Mouse (Mus musculus) natural killer cell, adult 2 months (primary cell): Measurements from ENCODE around the gene Gm36079.
"Not testable (repeated sequence)": the region's sequence is repeated elsewhere in the genome, so short reads cannot be mapped to it uniquely, and the experiment has no call there.

Source experiments
- DNase-seq, 2 experiments: peaks; one replicate each; pipeline ENCODE4 v3.0.0; 2022; ENCODE audit warnings: low spot score in 2 of 2

Gm36079 gene

DNA sequence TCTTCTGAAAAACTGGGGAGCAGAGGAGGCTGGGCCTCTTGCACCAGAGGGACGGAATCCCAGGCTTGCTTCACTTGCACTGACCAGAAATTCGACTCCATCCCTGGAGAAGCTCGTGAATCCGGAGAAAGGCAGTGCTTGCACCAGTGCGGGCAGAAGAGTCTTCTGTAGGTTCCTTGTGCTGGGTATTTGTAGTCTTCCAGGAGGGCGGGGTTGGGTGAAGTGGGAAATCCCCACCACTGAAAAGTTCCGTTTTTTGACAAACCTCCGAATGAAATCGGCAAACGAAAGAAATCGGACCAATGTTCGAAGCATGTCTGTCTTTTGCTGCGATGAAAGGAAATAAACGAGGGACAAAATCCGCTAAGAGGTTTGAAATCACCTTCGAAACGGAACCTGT is at the start of gene Gm36079:
Gene Gm36079, minus strand, starts transcription at position 101 of the 400 bp plus-strand sequence.
- not testable (repeated sequence) for DNase-seq

DNA sequence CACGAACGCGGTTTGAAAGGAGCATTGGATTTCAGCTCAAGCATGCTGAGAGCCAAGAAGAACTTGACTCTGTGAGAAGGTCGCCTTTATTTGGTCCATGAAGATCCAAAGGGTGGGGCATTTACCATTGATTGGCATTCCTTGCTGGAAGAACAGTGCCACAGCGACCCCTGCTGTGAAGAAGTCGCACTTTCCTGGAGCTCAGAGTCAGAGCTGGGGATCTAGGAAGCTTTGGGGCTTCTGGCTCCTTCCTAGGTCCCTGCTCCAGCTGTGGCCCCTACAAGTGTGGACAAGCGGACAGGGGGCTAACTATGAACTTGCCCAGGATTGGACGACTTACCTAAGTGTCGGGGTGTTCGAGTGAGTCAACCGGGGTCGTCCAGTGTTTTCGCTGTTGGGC is 44.1 kb upstream of the Gm36079 start:
- not testable (repeated sequence) for DNase-seq

DNA sequence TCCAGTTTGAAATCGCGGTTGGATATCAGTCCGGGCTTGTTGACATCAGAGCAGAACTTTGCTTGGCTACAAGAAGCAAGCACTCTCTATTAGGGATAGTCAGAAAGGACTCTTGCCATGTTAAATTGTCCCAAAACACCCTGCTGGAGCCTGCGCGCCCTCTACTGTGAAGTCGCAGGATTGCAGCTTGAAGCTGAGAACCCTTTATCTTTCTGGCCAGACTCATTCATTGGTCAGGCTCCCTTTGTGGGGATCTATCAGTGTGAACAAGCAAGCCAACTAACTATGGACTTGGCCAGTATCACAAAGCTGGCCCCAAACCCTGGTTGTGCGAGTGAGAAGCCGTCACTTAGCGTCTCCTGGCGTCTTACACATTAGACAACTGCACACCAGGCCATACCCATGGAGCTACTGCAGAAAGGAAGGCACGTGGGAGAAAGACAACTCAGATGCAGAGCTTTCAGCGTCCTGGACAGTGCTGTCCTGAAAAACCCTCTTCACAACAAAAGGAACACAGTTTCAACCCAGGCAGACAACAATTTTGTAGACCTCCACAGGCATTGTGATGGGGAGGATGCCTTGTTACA is 43.3 kb upstream of the Gm36079 start:
- not testable (repeated sequence) for DNase-seq

- DNase-seq, result not testable (repeated sequence)
Observed at GRCm38 (mm10) chr13:120063439-120064089, 36.8 kb upstream of the Gm36079 start.

DNA sequence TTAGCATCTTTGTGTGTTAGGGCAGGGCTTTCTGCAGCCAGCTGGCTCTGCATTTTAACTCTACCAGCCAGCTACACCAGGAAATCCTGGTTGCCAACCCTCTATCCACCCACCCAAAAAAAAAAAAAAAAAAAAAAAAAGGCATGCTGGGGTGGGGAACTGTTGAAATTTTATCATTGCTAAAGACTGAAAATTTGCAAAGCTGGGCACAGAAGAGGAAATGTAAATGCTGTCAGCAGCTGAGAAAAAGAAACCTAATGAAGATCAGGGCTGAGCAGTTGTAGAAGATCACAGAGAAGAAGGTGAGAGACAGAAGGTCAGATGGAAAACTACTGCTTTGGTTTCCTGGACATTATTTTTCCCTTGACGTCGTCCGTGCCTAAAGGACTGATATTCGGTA is 36.1 kb upstream of the Gm36079 start:
- not testable (repeated sequence) for DNase-seq

DNA sequence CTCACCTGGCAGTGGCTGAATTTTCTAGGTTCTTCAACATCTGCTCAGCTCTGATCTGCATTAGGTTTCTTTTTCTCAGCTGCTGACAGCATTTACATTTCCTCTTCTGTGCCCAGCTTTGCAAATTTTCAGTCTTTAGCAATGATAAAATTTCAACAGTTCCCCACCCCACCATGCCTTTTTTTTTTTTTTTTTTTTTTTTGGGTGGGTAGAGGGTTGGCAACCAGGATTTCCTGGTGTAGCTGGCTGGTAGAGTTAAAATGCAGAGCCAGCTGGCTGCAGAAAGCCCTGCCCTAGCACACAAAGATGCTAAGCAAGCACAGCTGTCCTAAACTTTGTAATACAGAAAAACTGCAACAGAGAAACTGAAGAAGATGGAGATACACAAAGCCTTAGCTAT is 25.3 kb upstream of the Gm36079 start, which contains the start of gene Gm21188:
Gene Gm21188, minus strand, starts transcription at position 110 of the 400 bp plus-strand sequence.
- DNase-seq, result not testable (repeated sequence)

DNA sequence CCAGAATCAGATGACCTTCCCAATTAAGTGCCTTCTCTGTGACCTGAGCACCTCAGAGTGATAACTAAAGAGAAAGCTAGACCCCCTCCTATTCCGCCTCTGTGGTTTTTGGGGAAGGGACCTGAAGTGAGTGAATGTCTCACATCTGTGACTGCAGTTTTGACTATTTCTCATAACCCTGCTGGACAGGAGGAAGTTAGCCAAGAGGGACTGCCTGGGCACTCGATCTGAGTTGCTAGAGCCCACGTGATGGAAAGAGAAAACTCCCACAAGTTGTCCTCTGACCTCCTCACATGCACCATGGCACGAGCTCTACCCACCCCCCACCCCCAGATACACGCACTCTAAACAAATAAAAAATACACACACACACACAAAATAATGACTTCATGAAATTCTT is 21.8 kb upstream of the Gm36079 start:
- DNase-seq, result not testable (repeated sequence)

DNA sequence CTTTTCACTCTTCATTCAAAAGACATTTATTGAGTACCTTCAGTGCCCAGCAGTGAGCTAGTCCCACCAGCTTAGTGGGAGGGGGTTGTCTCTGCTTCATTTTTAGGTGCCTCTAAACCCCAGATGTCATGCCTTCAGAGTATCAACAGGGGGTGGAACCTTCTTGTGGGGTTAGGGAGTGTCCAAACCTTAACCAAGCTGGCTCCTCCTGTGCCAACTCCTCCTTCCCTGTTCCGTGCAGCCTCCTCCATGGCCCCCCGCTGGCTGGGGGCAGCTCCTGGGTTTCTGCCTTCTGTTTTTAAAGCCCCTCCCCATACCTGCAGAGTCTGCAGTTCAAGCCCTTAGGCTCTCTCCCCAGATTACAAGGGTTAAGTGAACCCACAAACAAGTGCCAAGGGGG is 21.4 kb upstream of the Gm36079 start:
- DNase-seq, result not testable (repeated sequence)

DNA sequence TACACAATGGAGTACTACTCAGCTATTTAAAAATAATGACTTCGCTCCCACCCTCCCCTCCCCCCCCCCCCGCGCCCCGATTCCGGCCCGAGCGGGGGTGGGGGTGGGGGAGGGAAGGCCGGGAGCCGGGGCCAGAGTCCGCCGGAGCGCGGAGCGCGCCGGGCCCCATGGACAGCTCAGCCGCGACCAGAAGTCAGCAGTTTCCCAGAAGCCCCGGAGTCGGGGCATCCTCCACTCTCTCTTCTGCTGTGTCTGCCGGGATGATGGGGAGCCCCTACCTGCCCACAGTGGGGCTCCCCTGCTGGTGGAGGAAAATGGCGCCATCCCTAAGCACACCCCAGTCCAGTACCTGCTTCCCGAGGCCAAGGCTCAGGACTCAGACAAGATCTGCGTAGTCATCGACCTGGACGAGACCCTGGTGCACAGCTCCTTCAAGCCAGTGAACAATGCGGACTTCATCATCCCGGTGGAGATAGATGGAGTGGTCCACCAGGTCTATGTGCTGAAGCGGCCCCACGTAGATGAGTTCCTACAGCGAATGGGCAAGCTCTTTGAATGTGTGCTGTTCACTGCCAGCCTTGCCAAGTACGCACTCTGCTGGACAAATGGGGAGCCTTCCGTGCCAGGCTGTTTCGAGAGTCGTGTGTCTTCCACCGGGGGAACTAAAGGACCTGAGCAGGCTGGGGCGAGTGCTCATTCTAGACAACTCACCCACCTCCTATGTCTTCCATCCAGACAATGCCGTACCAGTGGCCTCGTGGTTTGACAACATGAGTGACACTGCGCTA is 19.8 kb upstream of the Gm36079 start:
- not testable (repeated sequence) for DNase-seq

DNA sequence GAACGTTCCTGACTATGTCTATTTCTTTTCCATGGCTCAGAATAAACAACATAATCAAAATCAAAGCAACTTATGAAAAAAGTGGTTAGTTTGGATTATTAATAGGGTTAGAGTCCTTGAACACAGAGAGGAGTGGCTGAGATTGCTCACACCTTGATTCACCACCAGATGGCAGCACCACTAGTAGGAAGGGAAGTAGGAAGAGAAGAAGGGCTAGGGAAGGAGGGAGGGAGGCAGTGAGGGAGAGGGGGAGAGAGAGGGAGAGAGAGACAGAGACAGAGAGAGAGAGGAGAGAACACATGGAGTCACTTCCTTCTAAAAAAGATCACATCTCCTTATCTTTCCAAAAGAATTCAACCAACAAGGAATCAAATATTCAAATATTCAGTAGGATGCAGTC is 14.3 kb upstream of the Gm36079 start:
- not testable (repeated sequence) for DNase-seq

- DNase-seq, result not testable (repeated sequence)
Observed at GRCm38 (mm10) chr13:120037881-120038280, 11.1 kb upstream of the Gm36079 start.

GRCm38 (mm10) chr13:120036577-120037115 is 9.8 kb upstream of the Gm36079 start:
- not testable (repeated sequence) for DNase-seq

- not testable (repeated sequence) for DNase-seq
Observed at GRCm38 (mm10) chr13:120035151-120035550, 8.3 kb upstream of the Gm36079 start.

DNA sequence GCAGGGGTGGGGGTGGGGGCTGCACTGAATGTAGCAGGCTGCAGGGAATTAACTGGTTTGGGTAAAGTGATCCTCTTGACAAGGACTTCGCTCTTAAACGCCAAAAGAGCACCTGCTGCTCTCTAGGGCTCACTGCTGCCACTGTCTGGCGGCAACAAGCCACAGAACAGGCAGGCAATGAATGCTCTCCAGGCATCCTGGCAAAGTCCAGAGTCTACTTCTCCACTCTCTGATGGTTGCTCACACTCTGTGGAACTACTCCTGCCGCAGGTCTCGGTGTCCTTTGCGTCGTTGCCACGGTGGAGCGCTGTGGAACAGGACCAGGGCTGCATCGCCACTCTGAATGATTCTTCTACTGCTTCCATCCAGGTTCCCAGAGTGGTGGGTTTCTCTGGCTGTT is 7.8 kb upstream of the Gm36079 start:
- DNase-seq, result not testable (repeated sequence)

DNA sequence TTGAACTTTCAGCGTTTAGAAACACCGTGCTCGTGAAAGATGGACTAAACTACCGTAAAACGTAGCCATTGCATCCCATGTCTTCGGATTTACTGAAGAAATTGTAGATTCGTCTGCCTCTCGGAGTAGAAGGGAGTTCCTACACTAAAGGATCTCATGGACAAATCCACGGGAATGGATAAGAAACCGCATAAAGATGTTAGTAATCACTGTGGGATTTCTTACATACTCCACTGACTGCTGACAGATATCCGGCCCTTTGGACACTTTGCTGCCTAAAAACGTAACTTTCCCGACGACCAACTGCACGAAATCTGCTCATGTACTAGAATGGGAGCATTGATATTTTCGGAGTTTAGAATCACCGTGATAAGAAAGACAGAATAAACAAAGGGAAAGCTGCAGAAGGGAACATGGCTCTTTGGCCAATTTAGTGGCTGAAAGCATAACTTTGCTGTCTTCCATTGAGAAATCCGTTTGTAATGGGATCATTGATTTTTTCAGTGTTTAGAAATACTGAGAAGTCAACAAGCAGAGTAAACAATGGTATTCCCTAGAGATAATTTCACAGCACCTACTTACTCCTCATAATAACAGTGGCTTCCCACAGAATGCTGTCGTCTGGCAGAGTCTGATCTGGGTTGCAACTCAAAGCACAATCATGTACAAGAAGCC is 6.8 kb upstream of the Gm36079 start:
- not testable (repeated sequence) for DNase-seq

GRCm38 (mm10) chr13:120031676-120032075 is 4.9 kb upstream of the Gm36079 start:
- peak; percentile 36 to 53 for DNase-seq

- DNase-seq, result not testable (repeated sequence)
Observed at GRCm38 (mm10) chr13:120027368-120027767, 557 bp upstream of the Gm36079 start.

- DNase-seq, result not testable (repeated sequence)
Observed at GRCm38 (mm10) chr13:120026373-120026772, 438 bp downstream of the Gm36079 start.

DNA sequence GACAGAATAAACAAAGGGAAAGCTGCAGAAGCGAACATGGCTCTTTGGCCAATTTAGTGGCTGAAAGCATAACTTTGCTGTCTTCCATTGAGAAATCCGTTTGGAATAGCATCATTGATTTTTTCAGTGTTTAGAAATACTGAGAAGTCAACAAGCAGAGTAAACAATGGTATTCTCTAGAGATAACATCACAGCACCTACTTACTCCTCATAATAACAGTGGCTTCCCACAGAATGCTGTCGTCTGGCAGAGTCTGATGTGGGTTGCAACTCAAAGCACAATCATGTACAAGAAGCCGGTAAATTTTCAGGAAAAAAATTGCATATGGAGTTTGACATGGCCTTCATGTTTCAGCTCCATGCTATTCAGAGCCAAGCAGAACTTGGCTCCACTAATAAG is 1.2 kb downstream of the Gm36079 start:
- not testable (repeated sequence) for DNase-seq

DNA sequence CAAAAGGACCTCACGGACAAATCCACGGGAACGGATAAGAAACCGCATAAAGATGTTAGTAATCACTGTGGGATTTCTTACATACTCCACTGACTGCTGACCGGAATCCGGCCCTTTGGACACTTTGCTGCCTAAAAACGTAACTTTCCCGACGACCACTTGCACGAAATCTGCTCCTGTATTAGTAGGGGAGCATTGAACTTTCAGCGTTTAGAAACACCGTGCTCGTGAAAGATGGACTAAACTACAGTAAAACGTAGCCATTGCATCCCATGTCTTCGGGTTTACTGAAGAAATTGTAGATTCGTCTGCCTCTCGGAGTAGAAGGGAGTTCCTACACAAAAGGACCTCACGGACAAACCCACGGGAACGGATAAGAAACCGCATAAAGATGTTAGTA is 1.8 kb downstream of the Gm36079 start:
- not testable (repeated sequence) for DNase-seq

DNA sequence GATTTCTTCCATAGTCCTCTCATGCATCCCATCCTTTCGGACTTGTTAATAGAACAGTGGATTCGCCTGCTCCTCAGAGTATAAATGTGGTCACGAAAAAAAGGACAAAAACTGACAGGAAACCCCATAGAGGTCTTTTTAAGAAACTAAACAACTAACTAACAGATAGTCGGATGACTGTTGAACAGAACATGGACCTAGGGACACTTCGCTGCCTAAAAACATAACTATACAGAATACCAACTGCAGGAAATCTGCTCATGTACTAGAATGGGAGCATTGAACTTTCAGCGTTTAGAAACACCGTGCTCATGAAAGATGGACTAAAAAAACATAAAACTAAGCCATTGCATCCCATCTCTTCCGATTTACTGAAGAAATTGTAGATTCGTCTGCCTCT is 2.2 kb downstream of the Gm36079 start:
- DNase-seq, result not testable (repeated sequence)

GRCm38 (mm10) chr13:120021477-120021876 is 5.3 kb downstream of the Gm36079 start:
- DNase-seq, result not testable (repeated sequence)
